Mouse (Mus musculus): ENCODE data around the gene Neurl4.
"Not testable (repeated sequence)": the region's sequence is repeated elsewhere in the genome, so short reads cannot be mapped to it uniquely, and the experiment has no call there.

Gene Neurl4

GRCm38 (mm10) chr11:69900471-69901405, at the start of gene Neurl4, which contains the start of gene 2810408A11Rik:
Gene Neurl4 (plus strand): TSS chr11:69901072.
Gene 2810408A11Rik (minus strand): TSS chr11:69900987.
- peak; percentile 96 for DNase-seq

DNA sequence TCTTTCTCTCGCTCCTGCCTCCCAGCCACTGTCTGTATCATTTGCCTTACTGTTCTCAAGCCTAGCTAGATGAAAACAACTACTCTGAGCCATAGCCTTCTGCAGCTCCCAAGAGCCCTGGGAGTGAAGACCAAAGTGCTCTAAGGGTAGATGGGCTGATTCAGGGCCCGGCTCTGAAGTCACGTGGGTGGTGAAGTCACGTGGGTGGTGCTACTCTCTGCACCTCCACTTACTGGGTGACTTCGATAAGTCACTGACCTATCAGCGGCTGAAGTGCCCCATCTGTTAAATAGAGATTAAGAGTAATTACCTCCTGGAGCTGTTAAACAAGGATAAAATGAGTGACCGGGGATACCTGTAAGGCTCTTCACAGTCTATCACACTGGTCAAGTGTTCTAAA, 46.9 kb upstream of the Neurl4 start:
- DNase-seq = no peak

DNA sequence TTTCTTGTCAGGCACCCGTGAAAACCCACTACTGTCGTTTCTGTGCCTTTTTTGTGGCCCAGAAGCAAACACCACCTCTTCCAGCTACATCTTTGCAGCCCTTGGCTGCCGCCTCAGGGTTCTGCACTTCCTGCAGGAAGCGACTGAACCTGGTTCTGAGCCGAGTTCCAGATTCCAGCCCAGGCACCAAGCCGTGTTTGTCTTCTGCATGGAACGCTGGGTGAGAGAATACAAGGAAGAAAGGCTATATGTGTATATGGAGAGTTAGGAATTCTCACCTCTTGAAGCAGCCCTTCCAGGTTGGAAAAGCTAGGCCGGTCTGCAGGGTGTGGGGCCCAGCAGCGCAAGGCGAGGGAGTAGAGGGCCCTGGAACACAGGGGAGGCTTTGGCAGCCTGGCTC, 46.2 kb upstream of the Neurl4 start:
- no peak for DNase-seq

GRCm38 (mm10) chr11:69855347-69855746, 45.5 kb upstream of the Neurl4 start:
- peak; percentile 50 for DNase-seq

GRCm38 (mm10) chr11:69858113-69858998, 42.5 kb upstream of the Neurl4 start, which contains the start of gene Tnk1:
Gene Tnk1 (minus strand): TSS chr11:69858730.
- DNase-seq = peak; percentile 85

DNA sequence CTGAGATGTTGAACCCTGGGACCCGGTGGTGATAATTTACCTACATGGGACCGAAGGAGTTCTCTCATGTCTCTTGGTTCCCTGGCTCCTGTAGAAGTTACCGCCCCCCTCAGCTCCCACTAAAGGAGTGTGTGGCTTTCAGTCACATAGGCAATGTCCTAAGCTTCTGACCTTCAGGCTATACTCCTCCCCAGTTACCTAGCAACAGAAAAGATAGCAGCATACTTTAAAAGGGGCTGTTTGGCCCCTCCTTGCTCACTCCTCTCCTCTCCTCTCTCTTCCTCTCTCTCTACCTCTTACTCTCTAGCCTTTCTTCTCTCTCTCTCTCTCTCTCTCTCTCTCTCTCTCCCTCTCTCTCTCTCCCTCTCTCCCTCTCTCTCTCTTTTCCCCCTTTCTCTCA, 37.1 kb upstream of the Neurl4 start:
- DNase-seq = not testable (repeated sequence)

GRCm38 (mm10) chr11:69864138-69864860, 36.6 kb upstream of the Neurl4 start:
- DNase-seq = no peak

DNA sequence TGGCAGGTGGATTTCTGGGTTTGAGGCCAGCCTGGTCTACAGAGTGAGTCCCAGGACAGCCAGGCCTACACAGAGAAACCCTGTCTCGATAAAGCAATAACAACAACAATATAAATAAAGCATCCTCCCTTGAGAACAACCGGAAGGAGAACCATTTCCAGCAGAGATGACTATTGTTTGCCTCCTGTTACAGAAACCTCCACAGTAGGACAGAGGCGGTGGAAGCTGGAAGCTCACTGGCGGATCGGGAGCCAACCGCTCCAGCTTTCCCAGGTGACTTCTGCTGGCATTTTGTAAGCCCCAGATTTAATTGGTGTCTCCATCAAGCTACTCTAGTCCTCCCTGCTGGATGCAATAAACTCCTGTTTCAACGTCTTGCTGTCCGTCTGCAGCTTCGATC, 35.3 kb upstream of the Neurl4 start:
- DNase-seq = no peak

DNA sequence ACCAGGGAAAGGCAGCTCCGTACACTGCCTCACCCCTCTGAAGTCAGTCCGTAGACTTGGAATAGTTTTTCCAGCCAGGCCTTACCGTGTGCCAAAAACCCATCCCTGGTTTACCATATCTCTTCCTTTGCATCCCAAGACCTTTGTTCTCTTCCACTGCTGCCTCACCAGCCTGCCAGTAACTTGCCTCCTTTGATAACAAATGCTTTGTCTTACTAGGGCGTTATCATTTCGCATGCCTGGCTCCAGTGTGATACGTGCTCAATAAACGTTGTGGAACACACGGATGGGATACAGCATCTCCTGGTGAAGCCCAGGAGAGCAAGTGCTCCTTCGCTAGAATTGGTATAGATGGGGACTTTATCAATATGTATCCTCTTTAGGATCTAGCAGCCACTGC, 33.5 kb upstream of the Neurl4 start:
- peak; percentile 58 for DNase-seq

DNA sequence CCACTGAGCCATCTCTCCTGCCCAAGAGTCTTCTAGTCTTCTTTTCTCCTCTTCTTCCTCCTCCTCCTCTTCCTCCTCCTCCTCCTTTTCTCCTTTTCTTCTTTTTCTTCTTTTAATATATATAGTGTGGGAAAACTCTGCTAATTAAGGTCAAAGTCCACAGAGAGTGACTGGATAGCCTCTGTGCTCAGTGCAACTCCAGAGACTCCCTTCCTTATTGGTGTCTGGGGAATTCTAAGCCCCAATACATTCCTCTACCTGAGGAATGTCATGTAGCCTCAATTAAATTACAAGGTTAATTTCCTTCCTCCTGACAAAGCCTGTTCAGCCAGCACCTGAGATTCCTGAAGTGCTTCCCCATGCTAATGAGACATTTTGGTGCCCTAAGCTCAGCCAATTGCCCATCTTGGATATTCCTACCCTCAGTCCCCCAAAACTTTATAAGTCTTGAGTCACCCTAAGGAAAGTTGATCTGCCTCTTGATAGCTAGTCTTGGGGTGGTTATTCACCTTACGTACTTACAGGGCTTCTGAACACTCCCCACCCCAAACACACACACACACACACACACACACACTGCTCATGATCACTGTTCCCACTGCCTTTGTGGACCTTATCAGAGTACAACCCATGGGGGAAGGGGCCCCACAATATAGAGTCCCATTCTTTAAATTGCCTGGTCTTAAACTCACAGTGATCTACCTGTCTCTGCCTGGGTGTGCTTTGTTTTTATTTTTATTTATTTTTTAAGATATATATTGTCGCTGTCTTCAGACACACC, 30.4 kb upstream of the Neurl4 start:
- DNase-seq = no peak

- no peak for DNase-seq
These were observed 29.1 kb upstream of the Neurl4 start for GRCm38 (mm10) chr11:69871822-69872221.

DNA sequence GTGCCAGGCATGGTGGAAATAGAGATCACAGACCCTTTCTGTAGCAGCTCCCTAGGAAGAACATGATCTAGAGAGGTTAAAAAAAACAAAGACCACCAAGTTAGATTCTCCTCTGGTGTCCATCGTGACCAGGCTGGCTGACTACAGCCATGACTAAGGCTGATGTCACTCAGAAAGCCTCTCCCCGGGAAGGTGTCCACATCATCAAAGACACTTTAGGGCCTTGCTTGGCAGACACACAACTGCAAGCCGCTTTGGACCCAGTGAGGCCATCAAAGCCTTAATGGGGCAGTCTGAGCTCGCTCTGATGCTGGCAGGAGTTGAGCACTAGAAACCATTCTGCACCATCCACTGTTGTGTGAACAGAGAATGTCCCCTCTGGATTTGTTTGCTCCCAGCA, 28.4 kb upstream of the Neurl4 start:
- DNase-seq = no peak

- peak; percentile 88 for DNase-seq
These were observed 24.7 kb upstream of the Neurl4 start for GRCm38 (mm10) chr11:69876186-69876585.

DNA sequence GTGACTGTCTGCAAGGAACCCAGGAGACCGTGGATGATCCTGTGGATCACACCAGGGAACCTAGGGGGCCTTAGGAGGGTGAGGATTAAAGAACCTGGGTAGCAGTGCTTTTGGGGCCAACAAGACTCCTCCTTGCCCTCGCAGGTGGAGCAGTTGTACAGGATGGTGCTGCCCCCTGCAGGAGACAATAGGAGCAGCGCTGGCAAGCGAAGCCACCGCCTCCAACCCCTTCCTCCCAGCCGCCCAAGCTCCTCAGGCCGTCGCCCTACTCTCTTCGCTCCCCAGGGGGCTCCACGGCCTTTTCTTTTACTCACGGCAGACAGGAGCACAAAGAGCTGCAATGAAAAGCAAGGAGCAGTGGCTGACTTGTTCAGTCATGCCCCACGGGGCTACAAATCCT, 24.0 kb upstream of the Neurl4 start:
- DNase-seq = peak; percentile 92

DNA sequence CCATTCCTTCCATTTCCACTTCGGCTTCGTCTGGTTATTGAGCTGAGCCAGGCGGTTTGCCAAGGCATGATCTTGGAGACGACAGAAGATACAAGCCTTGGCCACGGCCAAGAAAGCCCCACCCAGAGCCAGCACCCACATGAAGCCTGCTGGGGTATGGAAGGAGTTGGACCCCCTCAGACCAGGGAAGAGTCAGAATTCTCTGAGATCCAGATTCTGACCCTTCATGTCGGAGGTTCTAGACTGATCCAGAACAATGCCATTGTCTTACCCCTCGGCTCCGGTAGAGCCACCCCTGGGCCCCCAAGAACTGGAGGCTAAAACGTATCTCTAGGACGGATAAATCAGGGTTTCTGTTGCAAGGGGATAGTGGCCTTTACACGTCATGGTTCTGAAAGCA, 23.0 kb upstream of the Neurl4 start, which contains the start of gene Tmem95:
Gene Tmem95 (minus strand): TSS at position 141 of the 400 bp plus-strand sequence.
- no peak for DNase-seq

DNA sequence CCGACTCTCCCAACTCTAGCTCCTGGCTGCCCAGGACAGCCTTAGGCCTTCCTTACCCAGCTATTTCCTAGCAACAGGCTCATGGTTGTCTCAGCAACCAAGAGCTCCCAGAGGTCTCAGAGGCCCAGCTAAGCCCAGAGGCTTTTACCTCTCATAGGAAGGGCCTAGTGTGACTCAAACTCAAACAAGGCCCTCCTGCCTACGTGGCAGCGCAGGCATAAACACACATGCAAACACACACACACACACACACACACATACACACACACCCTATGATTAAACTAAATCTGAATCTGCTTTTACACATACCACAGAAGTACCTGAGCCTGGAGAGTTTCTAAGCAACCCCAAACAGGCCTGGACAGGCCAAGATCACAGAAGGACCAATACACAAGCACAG, 22.5 kb upstream of the Neurl4 start:
- DNase-seq = no peak

GRCm38 (mm10) chr11:69878952-69879351, 21.9 kb upstream of the Neurl4 start:
- no peak for DNase-seq

GRCm38 (mm10) chr11:69879711-69880110, 21.2 kb upstream of the Neurl4 start:
- DNase-seq = no peak

- peak; percentile 88 for DNase-seq
These were observed 20.4 kb upstream of the Neurl4 start for GRCm38 (mm10) chr11:69880506-69880852.

DNA sequence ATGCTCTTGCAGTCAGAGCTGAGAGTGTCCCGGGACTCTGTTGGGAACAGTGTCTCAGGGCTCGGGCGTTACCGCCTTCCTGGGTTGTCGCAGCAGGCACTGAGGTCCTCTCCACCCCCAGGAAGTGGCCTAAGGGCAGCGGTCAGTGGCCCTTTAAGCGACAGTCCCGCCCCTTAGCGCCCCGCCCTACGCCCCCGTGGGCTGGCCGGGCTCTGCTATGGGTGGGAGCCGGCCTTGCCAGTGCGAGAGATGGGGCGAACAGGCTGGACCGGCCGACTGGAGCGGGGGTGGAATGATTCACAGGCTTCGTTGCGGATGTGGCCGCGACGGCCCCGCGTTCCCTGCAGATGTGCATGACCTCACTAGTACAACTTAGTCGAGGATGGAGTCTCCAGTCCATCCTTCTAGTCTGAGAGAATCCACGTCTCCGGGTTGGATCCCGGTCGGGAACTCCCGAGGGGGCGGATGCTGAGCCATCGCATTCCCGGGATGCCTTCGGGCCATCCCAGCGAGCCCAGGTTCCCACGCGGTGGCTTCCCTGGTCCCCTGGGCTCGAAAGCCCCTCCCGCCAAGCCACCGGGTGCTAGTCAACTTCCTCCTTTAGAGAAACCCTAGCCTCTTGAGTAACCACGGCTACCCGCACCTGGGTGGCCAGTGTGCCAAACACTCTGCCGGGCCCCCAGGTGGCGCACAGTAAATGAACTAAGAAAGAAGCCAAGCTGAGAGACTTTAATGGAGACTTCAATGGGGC, 19.8 kb upstream of the Neurl4 start, which contains the start of gene Kctd11:
Gene Kctd11 (minus strand): TSS at position 554 of the 751 bp plus-strand sequence.
- peak; percentile 96 for DNase-seq

Data from lung, postnatal 36 days (tissue).